Mouse (Mus musculus): Measurements from ENCODE around the gene Zfp598. TPM values are rescaled to one million over a fixed set of nuclear protein-coding genes. Genes with fewer than 3 reads are reported as not detected.

Gene Zfp598
- total and polyA plus RNA-seq, 3 experiments, result 22.1 to 54.0 (median 31.8) TPM

DNA sequence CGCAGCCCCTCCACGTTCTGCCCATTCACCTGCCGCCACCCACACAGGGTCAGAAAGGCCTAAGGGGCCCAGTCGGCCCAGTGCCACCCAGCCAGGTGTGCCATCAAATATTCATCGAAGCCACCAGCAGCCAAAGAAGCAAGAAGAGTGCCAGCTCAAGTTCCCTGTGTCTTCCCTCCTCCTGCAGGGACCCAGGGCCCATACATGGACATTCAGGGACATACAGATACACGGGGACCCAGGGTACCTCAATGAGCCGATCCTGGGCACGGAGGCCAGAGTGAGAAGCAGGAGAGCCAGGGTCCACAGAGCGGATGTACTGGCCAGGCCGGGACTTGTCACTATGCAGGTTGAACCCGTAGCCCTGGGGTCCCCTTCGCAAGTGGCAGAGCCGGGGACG lies 27.5 kb upstream of the Zfp598 start:
- Histone ChIP-seq H3K27ac (ENCODE audit: insufficient read depth, low read depth) (no peak overlapping the region), H3K27me3 (replicated peaks) (no peaks in the 10 kb centered on the region), H3K79me2 (replicated peaks; ENCODE audit: control insufficient read depth, extremely low read depth, insufficient read depth, poor library complexity, severe bottlenecking) (no peaks in the 10 kb centered on the region), H3K9me3 (replicated peaks; ENCODE audit: low read length) (no peaks in the 10 kb centered on the region), H3K4me3 (replicated peaks in 1 of 3; ENCODE audit: low read depth in 2 of 3, low read length in 2 of 3, poor library complexity in 1 of 3) (no peak overlapping the region), H3K9ac (ENCODE audit: insufficient read depth, low read depth) (no peak overlapping the region), H3K4me2 (ENCODE audit: insufficient read depth, low read depth, poor library complexity, severe bottlenecking) (no peak overlapping the region), H3K4me1 (ENCODE audit: control insufficient read depth in 1 of 2, insufficient read depth in 2 of 2) (peaks cover 8 to 44% of the 10 kb centered on the region in 2 experiments), H3K36me3 (replicated peaks in 1 of 2; ENCODE audit: control insufficient read depth in 1 of 2, insufficient read depth in 1 of 2, low read length in 1 of 2) (peaks cover 0 to 34% of the 10 kb centered on the region in 2 experiments)
- in situ Hi-C loops (cut with MboI; ENCODE audit: low pct_ligation_motif_present, low pct_unique_long_range_greater_than_20kb, low sequenced_read_pairs) (loop anchor here (5.0 kb wide), 1 partner anchor 95 kb away; the partner anchor contains the start of gene Pkd1), dilution Hi-C loops (cut with MboI; ENCODE audit: extremely low pct_ligation_motif_present, extremely low pct_unique_long_range_greater_than_20kb, low sequenced_read_pairs) (no loop called here)
- no peak for TF ChIP-seq ZKSCAN1 (IDR thresholded peaks at IDR 0.05; ENCODE audit: borderline replicate concordance, low read depth, low read length)
- no peak for TF ChIP-seq MXI1 (IDR thresholded peaks at IDR 0.05; ENCODE audit: low read depth, low read length)
- no peak for TF ChIP-seq CTCF (conservative IDR thresholded peaks at IDR 0.05 in 1 of 2, IDR thresholded peaks at IDR 0.05 in 1 of 2; ENCODE audit: low read depth in 2 of 2, low read length in 2 of 2)
- no peak for TF ChIP-seq ELF1 (IDR thresholded peaks at IDR 0.05; ENCODE audit: low read depth, low read length)
- TF ChIP-seq ZC3H11A (IDR thresholded peaks at IDR 0.05; ENCODE audit: low read depth, low read length), result no peak
- TF ChIP-seq JUN (IDR thresholded peaks at IDR 0.05; ENCODE audit: insufficient read depth, low read depth, low read length), result no peak
- TF ChIP-seq TCF12 (IDR thresholded peaks at IDR 0.05; ENCODE audit: low read depth, low read length), result no peak
- TF ChIP-seq EP300 (IDR thresholded peaks at IDR 0.05; ENCODE audit: low read length), result no peak
- TF ChIP-seq IRF4 (IDR thresholded peaks at IDR 0.05; ENCODE audit: low read depth, low read length), result no peak
- TF ChIP-seq UBTF (IDR thresholded peaks at IDR 0.05; ENCODE audit: low read depth, low read length), result no peak
- no peak for TF ChIP-seq E2F4 (IDR thresholded peaks at IDR 0.05; ENCODE audit: insufficient replicate concordance, low read depth, low read length)
- no peak for TF ChIP-seq MAZ (IDR thresholded peaks at IDR 0.05; ENCODE audit: low read depth, low read length)
- no peak for TF ChIP-seq CHD2 (IDR thresholded peaks at IDR 0.05; ENCODE audit: low read length)
- TF ChIP-seq NRF1 (IDR thresholded peaks at IDR 0.05; ENCODE audit: low read depth, low read length), result no peak
- no peak for DNase-seq (ENCODE audit: extremely low read depth)

DNA sequence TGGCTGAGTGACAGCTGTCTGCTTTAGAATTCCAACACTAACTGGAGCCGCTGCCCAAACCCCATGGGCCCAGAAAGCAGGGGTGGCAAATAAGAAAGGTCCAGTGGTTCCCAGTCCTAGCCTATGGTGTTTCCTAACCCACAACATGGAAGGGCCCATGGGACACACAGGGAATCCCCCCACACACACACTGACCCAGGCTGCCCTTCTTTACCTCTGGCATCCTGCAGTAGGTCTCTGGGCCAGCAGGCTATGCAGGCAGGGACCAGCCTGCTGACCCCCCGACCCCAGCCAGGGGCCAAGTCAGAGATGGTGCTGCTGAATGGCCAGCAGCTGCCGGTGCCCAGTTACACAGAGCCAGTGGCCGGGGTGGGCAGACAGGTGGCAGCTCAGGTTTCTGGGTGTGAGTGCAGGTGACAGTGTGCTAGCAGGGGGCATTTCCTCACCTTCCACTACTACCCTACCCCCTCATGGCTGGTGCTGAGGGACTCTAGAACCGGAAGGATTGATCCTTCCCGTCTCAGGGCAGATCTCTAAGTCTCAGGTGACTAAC lies 26.6 kb upstream of the Zfp598 start:
- peaks cover 3% of the 10 kb centered on the region for H3K27me3 ChIP-seq (replicated peaks)
- H3K4me1 ChIP-seq (ENCODE audit: control insufficient read depth in 1 of 2, insufficient read depth in 2 of 2), result peaks cover 8 to 40% of the 10 kb centered on the region in 2 experiments
- no peak overlapping the region for H3K4me2 ChIP-seq (ENCODE audit: insufficient read depth, low read depth, poor library complexity, severe bottlenecking)
- H3K9me3 ChIP-seq (replicated peaks; ENCODE audit: low read length), result no peaks in the 10 kb centered on the region
- peaks cover 0 to 27% of the 10 kb centered on the region in 2 experiments for H3K36me3 ChIP-seq (replicated peaks in 1 of 2; ENCODE audit: control insufficient read depth in 1 of 2, insufficient read depth in 1 of 2, low read length in 1 of 2)
- no peak for DNase-seq (ENCODE audit: extremely low read depth)
- H3K4me3 ChIP-seq (replicated peaks in 1 of 3; ENCODE audit: low read depth in 2 of 3, low read length in 2 of 3, poor library complexity in 1 of 3), result no peak overlapping the region
- H3K9ac ChIP-seq (ENCODE audit: insufficient read depth, low read depth), result no peak overlapping the region
- dilution Hi-C loops (cut with MboI; ENCODE audit: extremely low pct_ligation_motif_present, extremely low pct_unique_long_range_greater_than_20kb, low sequenced_read_pairs), result no loop called here
- H3K79me2 ChIP-seq (replicated peaks; ENCODE audit: control insufficient read depth, extremely low read depth, insufficient read depth, poor library complexity, severe bottlenecking), result no peaks in the 10 kb centered on the region
- H3K27ac ChIP-seq (ENCODE audit: insufficient read depth, low read depth), result no peak overlapping the region
- TF ChIP-seq ZC3H11A (IDR thresholded peaks at IDR 0.05; ENCODE audit: low read depth, low read length) (no peak), TBP (conservative IDR thresholded peaks at IDR 0.05; ENCODE audit: low read depth, low read length) (no peak), KAT2A (IDR thresholded peaks at IDR 0.05; ENCODE audit: insufficient replicate concordance, low read length) (no peak), USF1 (IDR thresholded peaks at IDR 0.05; ENCODE audit: low read depth, low read length) (no peak), USF2 (conservative IDR thresholded peaks at IDR 0.05; ENCODE audit: low read depth, low read length) (no peak), CHD2 (IDR thresholded peaks at IDR 0.05; ENCODE audit: low read length) (no peak), HCFC1 (IDR thresholded peaks at IDR 0.05; ENCODE audit: low read depth, low read length) (no peak), EP300 (IDR thresholded peaks at IDR 0.05; ENCODE audit: low read length) (no peak), MYC (IDR thresholded peaks at IDR 0.05; ENCODE audit: low read depth, low read length) (no peak), MAZ (IDR thresholded peaks at IDR 0.05; ENCODE audit: low read depth, low read length) (no peak), ELF1 (IDR thresholded peaks at IDR 0.05; ENCODE audit: low read depth, low read length) (no peak)
- in situ Hi-C loops (cut with MboI; ENCODE audit: low pct_ligation_motif_present, low pct_unique_long_range_greater_than_20kb, low sequenced_read_pairs), result loop anchor here (5.0 kb wide), 1 partner anchor 96 kb away; the partner anchor contains the start of gene Pkd1

Data from CH12.LX (cell line).